Mouse (Mus musculus): Measurements from ENCODE around the gene Olfr304.
"Not testable (repeated sequence)": the region's sequence is repeated elsewhere in the genome, so short reads cannot be mapped to it uniquely, and the experiment has no call there.

The Olfr304 gene
- long read RNA-seq, experiment 1 = 0 reads
- long read RNA-seq, experiment 2 = 0 reads

GRCm38 (mm10) chr7:86386558-86386957, at the start of gene Olfr304:
Gene Olfr304, minus strand, starts transcription at chr7:86386658.
- intact Hi-C loops (cut with DNase I) = no loop called here

GRCm38 (mm10) chr7:86403546-86403945, 17.1 kb upstream of the Olfr304 start, which contains the start of gene Olfr301:
Gene Olfr301, plus strand, starts transcription at chr7:86403846.
- intact Hi-C loops (cut with DNase I) = no loop called here

GRCm38 (mm10) chr7:86397689-86398088, 11.2 kb upstream of the Olfr304 start, which contains the start of gene Olfr303:
Gene Olfr303, minus strand, starts transcription at chr7:86397789.
- intact Hi-C loops (cut with DNase I) = no loop called here

- intact Hi-C loops (cut with DNase I) = no loop called here
These were observed 689 bp downstream of the Olfr304 start for GRCm38 (mm10) chr7:86385769-86386168.

- intact Hi-C loops (cut with DNase I) = no loop called here
These were observed 19.6 kb downstream of the Olfr304 start, which contains the start of gene Olfr305 for GRCm38 (mm10) chr7:86366828-86367227. Gene Olfr305, minus strand, starts transcription at chr7:86366928.

- intact Hi-C loops (cut with DNase I) = not testable (repeated sequence)
These were observed 40.2 kb downstream of the Olfr304 start for GRCm38 (mm10) chr7:86346296-86346695.

GRCm38 (mm10) chr7:86344253-86344652, 42.2 kb downstream of the Olfr304 start:
- intact Hi-C loops (cut with DNase I) = no loop called here

GRCm38 (mm10) chr7:86342881-86343565, 43.4 kb downstream of the Olfr304 start:
- intact Hi-C loops (cut with DNase I) = no loop called here

- intact Hi-C loops (cut with DNase I) = no loop called here
These were observed 49.0 kb downstream of the Olfr304 start, which contains the start of gene Olfr307 for GRCm38 (mm10) chr7:86337486-86337885. Gene Olfr307, minus strand, starts transcription at chr7:86337586.
